Mouse (Mus musculus) duodenum, adult 2 months (tissue): Measurements from ENCODE around the gene S100a13. TPM values are rescaled to one million over a fixed set of nuclear protein-coding genes. Genes with fewer than 3 reads are reported as not detected.

Experiments
- polyA plus RNA-seq: library from polyadenylated mRNA; depleted of rRNA; stranded (reverse); fragments of >200 nt; gene quantifications from 2 replicates; pipeline ENCODE4 v1.2.3, GENCODE M21; 2012; ENCODE audit warnings: low replicate concordance; rRNA removed

The S100a13 gene
- 9.9 and 13.7 TPM in 2 replicates for polyA plus RNA-seq

DNA sequence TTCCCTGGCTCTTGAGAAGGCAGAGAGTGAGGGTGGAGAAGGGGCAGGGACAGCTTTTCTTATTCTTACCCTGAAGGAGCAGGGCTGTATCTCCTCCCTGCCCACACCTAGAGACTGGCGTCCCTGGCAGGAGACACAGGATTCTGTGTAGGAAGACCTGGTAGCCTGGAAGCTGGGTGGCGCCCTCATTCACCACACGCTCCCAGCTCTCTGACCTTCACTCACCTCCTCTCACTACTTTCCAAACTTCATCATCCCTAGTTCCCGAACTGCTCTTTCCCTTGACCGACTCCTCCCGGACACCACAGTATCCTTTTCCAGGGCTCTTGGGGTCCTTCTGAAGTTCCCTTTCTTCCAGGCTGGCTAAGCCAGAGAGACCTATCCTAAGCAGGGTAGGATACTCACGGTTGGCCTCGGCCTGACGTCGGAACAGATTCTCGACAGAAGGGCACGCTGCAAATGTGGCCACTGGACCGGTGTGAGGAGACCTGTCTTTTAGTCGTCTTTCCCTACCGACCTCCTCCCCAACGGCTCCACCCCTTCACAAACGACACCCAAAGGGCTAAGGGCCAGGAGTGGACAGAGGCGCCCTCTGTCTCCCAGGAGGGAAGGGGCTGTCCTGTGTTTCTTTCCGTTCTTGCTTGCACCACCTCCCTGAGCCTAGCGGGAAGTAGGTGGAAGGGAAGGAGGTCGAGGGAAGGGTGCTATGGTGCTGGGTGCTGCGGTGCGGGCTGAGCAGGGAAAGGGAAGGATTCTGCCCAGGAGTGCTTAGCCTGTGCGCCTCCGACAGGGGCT lies at the start of gene S100a13, which contains the start of gene S100a1:
Gene S100a13 (plus strand): TSS at position 640 of the 795 bp plus-strand sequence.
Gene S100a1 (minus strand): TSS at position 597 of the 795 bp plus-strand sequence.

DNA sequence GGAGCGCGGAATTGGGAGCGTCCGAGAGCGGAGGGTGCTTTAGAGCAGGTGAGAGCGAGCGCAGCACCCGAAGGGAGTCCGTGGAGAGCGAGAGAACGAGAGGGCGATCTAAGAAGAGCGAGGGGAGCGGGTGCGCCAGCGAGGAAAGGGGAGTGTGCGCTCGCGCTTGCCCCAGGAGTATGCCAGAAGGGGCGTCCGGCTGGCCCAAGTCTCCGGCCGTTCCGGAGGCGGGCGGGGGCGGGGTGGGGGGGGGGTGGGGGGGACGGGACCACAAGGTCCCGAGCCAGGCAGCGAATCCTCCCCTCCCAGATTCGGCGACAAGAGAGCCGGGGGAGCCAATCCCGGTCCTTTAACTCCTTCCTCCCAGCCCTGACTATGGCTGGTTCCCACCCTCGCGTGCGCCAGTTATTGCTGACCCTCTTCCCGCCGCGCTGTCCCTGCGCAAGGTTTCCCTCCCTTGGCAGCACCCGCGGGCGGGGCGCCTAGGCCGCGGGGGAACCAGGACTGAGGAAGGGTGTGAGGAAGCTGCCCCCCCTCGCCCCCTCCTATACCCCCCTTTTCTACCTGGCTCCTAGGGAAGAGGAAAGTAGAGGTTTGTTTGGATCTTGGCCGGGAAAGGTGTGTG lies 48.4 kb upstream of the S100a13 start, which contains the start of gene Npr1:
Gene Npr1 (minus strand): TSS at position 181 of the 625 bp plus-strand sequence.

DNA sequence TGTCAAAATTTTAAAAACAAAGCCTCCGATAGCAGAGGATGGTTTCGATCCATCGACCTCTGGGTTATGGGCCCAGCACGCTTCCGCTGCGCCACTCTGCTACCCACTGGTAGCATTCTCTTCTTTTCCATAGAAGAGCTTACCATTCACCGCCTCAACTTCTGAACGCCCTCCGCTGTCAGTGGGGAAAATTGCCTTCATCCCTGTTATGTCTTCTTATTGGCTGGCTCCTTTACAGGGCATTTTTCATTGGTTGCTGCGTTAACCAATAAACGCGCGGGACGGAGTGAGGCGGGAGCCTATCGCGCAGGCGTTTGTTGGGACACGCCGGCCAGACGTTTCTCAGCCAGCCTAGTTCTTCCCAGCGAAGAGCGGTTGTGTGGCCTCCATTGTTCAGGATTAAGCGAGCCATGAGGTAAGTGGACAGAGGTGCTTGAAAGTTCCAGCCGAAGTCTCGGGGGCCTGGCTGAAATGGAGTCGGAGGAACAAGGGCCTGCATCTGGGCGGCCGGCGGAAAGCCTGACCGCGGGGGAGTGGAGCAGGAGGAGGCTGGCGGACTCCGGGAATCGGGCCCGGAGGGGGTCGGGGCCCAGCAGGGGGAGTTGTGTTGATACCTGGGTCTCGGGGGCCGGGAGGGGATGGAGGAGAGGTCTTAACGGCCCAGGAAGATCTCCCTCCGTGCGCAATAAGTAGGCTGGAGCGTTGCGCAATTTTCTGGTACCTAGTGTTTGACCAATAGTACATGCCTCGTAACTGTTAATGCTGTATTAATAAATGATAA lies 38.2 kb upstream of the S100a13 start, which contains the start of gene Ilf2:
Gene Ilf2 (plus strand): TSS at position 296 of the 781 bp plus-strand sequence.

DNA sequence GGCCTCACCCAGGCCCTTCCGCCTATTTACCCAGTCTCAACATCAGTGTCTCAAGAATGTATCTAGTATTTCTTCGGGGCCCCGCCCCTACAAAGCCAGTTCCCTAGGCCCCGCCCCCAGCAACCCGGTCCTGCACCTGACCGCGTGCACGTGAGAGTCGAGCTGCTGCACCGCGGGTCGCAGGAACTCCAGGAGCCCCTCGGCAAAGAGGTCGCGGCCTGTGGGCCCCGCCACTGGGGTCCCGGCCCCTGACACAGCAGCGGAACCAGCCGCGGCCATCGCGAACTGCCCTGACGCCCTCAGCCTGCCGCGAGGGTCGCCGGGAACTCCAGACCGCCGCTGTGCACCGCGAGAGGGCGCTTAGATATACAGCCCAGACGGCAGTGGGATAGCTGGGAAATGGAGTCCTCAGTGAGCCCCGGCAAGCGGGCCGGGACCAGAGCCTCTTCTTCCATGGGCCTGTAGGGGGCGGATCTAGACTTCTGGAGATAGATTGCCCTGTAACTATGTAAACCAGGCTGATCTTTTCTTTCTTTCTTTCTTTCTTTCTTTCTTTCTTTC lies 23.5 kb upstream of the S100a13 start, which contains the start of gene Snapin:
Gene Snapin (minus strand): TSS at position 338 of the 561 bp plus-strand sequence.

DNA sequence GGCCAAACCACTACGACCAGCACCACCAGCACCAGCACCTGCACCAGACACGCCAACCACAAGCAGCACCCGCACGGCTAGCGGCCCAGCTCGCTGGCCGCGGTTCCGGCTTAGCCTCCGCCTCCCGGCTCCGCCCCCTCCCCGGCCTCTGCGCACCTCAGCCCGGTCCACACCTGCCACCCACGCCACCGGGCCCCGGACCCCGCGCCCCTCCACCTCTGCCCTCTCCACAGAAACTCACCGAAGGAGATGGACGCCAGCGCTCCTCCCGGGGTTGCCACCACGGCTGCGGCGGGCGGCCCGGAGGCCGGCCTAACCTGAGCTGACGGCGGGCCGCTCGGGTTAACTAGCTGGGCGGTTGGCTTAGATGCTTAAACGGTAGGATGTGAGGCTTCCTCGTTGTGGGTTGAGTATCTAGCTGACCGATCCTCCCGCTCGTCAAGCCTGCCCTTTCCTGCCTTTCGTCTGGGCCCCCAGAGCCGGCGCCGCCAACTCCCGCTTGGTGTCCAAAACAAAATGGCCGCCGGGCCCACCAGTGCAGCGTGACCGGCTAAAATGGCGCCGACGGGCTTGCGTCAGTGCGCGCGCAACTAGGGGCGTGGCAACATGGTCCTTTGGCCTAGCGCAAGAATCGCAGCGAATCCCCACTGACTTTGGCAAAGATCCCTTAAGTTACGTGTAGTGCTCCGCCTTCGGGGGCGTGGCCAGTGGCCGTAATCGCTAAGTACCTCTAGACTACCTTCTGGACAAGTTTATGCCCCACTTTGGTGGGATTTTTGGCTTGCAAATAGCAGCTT lies 5.1 kb upstream of the S100a13 start, which contains the start of gene Chtop:
Gene Chtop (minus strand): TSS at position 549 of the 797 bp plus-strand sequence.

DNA sequence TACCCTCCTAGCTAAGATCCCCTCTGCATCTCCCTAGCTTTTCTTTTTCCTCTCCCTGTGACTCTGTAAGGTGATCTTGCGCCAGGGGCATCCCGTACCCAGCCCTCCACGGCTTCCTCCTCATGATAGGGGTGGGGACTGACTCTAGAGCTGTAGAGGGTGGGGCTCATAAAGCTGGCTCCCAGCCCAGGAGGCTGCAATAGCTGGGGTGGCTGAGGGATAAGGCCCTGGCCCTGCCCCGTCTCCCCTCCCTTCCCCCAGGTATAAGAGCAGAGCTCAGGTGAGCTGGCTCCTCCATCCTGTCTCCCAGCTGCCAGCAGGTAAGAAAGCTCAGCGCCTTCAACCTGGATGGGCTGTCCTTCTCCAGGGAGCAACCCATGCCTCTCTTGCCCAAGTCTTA lies 12.3 kb downstream of the S100a13 start, which contains the start of gene S100a14:
Gene S100a14 (plus strand): TSS at position 277 of the 400 bp plus-strand sequence.

DNA sequence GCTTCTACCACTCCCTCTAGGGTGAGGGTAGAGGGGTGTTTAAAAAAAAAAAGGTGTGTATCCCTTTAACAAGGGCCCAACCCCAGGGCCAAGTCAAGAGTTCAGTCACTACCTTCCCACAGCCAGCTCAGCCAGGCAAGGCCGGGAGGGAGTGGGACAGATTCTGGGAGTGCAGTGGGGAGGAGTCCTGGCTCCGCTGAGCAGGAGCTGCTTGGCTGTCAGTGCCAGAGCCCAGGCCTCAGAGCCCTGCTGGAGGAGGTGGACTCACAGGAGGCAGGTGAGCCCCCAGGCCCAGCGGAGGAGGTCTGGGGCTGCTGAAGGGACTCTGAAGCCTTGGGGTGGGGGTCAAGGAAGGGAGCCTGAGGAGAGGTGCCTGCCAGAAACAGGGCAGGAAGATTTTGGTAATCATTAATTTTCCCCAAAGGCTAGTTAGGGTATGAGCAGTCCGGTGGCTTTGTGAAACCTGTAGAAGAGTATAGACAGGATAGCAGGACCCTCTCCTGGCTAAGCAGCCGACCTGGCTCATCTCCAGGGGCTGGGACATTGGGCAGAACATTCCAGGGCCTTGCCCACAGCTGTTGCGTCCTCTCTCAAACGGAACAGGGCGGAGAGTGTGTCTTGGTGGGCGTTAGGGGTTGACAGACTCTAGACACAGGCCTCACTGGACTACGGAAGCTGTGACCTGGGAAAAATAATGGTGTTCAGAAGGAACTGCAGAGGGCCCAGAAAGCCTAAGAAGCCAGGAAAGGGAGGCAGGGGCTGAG lies 23.1 kb downstream of the S100a13 start, which contains the start of gene S100a16:
Gene S100a16 (plus strand): TSS at position 114 of the 764 bp plus-strand sequence.

DNA sequence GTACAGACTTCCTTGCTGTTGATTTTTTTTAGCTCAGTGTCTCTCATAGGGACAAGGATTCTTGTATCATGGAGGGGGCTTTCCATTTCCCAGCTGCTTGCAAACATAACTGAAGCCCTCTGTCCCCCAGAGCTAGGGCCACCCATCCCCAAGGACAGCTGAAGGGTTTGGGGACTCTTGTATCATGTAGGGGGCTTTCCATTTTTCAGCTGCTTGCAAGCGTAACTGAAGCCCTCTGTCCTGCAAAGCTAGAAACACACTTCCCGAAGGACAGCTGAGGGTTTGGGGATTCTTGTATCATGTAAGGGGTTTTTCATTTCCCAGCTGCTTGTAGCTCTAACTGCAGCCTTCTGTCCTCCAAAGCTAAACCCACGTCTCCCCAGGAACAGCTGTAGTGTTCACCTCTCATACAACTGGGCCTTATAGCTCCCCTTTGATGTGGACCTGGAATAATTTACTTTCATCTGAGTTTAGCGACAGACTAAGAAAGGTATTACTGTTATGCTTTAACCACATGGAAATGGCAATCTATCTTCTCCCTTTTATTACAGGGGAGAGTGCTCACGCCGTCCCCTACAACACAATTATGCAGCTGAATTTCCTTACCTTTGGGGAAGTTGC lies 45.9 kb downstream of the S100a13 start, which contains the start of gene S100a3:
Gene S100a3 (plus strand): TSS at position 571 of the 621 bp plus-strand sequence.

Other genes with a start within 250 kb of the S100a13 start
- gene Dennd4b, start 249.2 kb upstream of the S100a13 start, polyA plus RNA-seq = 7.0 and 7.6 TPM in 2 replicates
- 5.0 and 7.0 TPM in 2 replicates for gene Gatad2b, start 221.3 kb upstream of the S100a13 start, polyA plus RNA-seq
- 6.6 and 6.7 TPM in 2 replicates for gene Slc27a3, start 124.5 kb upstream of the S100a13 start, polyA plus RNA-seq
- 12.2 and 14.4 TPM in 2 replicates for gene Ints3, start 80.8 kb upstream of the S100a13 start, polyA plus RNA-seq
- gene Npr1, start 48.6 kb upstream of the S100a13 start, polyA plus RNA-seq = 4.3 and 4.9 TPM in 2 replicates
- 4.3 and 4.6 TPM in 2 replicates for gene Ilf2, start 38.3 kb upstream of the S100a13 start, polyA plus RNA-seq
- gene Snapin, start 23.4 kb upstream of the S100a13 start, polyA plus RNA-seq = 5.9 and 7.9 TPM in 2 replicates
- 21.1 and 21.8 TPM in 2 replicates for gene Chtop, start 4.9 kb upstream of the S100a13 start, polyA plus RNA-seq
- 27.6 and 88.3 TPM in 2 replicates for gene S100a1, start within 50 bp of the S100a13 start, polyA plus RNA-seq
- 0.68 and 2.8 TPM in 2 replicates for gene S100a14, start 12.4 kb downstream of the S100a13 start, polyA plus RNA-seq
- gene S100a16, start 22.8 kb downstream of the S100a13 start, polyA plus RNA-seq = 57.6 and 80.1 TPM in 2 replicates
- gene S100a3, start 46.1 kb downstream of the S100a13 start, polyA plus RNA-seq = 0.39 TPM in 1 of 2 replicates, not detected in the other
- not detected in 2 replicates for gene S100a2, start 75.8 kb downstream of the S100a13 start, polyA plus RNA-seq
- gene Gm42674, start 87.5 kb downstream of the S100a13 start, polyA plus RNA-seq = not detected in 2 replicates
- 0.39 and 0.67 TPM in 2 replicates for gene S100a4, start 89.3 kb downstream of the S100a13 start, polyA plus RNA-seq
- gene S100a5, start 94.1 kb downstream of the S100a13 start, polyA plus RNA-seq = 0.53 TPM in 1 of 2 replicates, not detected in the other
- gene S100a6, start 98.4 kb downstream of the S100a13 start, polyA plus RNA-seq = 103 and 214 TPM in 2 replicates
- not detected in 2 replicates for gene S100a7a, start 139.6 kb downstream of the S100a13 start, polyA plus RNA-seq
- gene S100a8, start 154.5 kb downstream of the S100a13 start, polyA plus RNA-seq = not detected in 2 replicates
- not detected in 2 replicates for gene S100a9, start 181.3 kb downstream of the S100a13 start, polyA plus RNA-seq
- not detected in 2 replicates for gene Pglyrp4, start 212.5 kb downstream of the S100a13 start, polyA plus RNA-seq